Mouse (Mus musculus) left cerebral cortex, postnatal 4 days (tissue): ENCODE measurements at regions not wholly inside any gene's neighbourhood (a gene's known extent, or its start where the extent isn't known, plus 50 kb on each side); places are given as distances from the start of the nearest gene placed in this dataset.
"Not testable (repeated sequence)": the region's sequence is repeated elsewhere in the genome, so short reads cannot be mapped to it uniquely, and the experiment has no call there.

Experiments
- DNase-seq: peaks from one replicate; pipeline ENCODE4 v3.0.0-alpha.2; 2022
- intact Hi-C: fragments of 180-260 bp; cut with DNase I; formaldehyde crosslinking; loops from one replicate; pipeline ENCODE4 v1.15.1; 2025

- DNase-seq = peak; percentile 78
- intact Hi-C loops = no loop called here
Observed at GRCm38 (mm10) chr11:42754481-42755272, 280.9 kb upstream of the Gm9972 start.

- intact Hi-C loops = no loop called here
- DNase-seq = peak; percentile 69
Observed at GRCm38 (mm10) chr11:42755415-42755814, 280.1 kb upstream of the Gm9972 start.

GRCm38 (mm10) chr11:42765213-42765612, 270.3 kb upstream of the Gm9972 start:
- intact Hi-C loops = no loop called here
- no peak for DNase-seq

- DNase-seq = no peak
- intact Hi-C loops = no loop called here
Observed at GRCm38 (mm10) chr11:42775074-42775676, 260.4 kb upstream of the Gm9972 start.

GRCm38 (mm10) chr11:42811487-42811886, 224.1 kb upstream of the Gm9972 start:
- intact Hi-C loops = no loop called here
- no peak for DNase-seq

GRCm38 (mm10) chr11:42815753-42816152, 219.8 kb upstream of the Gm9972 start:
- DNase-seq = no peak
- intact Hi-C loops = no loop called here

- intact Hi-C loops = no loop called here
- DNase-seq = no peak
Observed at GRCm38 (mm10) chr11:42822835-42823234, 212.7 kb upstream of the Gm9972 start.

- intact Hi-C loops = no loop called here
- peak; percentile 14 for DNase-seq
Observed at GRCm38 (mm10) chr11:42845795-42846194, 189.8 kb upstream of the Gm9972 start.

GRCm38 (mm10) chr11:42854411-42854810, 181.1 kb upstream of the Gm9972 start:
- DNase-seq = no peak
- intact Hi-C loops = no loop called here

GRCm38 (mm10) chr11:42857687-42858086, 177.9 kb upstream of the Gm9972 start:
- intact Hi-C loops = no loop called here
- DNase-seq = no peak

- intact Hi-C loops = no loop called here
- no peak for DNase-seq
Observed at GRCm38 (mm10) chr11:42874056-42874455, 161.5 kb upstream of the Gm9972 start.

- no peak for DNase-seq
- intact Hi-C loops = no loop called here
Observed at GRCm38 (mm10) chr11:42900024-42900423, 135.5 kb upstream of the Gm9972 start.

- DNase-seq = no peak
- intact Hi-C loops = no loop called here
Observed at GRCm38 (mm10) chr11:42903459-42904012, 132.0 kb upstream of the Gm9972 start.

GRCm38 (mm10) chr11:42905561-42905960, 130.0 kb upstream of the Gm9972 start:
- intact Hi-C loops = no loop called here
- no peak for DNase-seq

GRCm38 (mm10) chr11:42906020-42906419, 129.5 kb upstream of the Gm9972 start:
- intact Hi-C loops = no loop called here
- DNase-seq = no peak

- intact Hi-C loops = no loop called here
Observed at GRCm38 (mm10) chr11:42916421-42917181, 118.9 kb upstream of the Gm9972 start.

GRCm38 (mm10) chr11:42919221-42919620, 116.3 kb upstream of the Gm9972 start:
- intact Hi-C loops = no loop called here
- DNase-seq = no peak

More at GRCm38 (mm10) chr11:42916421-42917181, 118.9 kb upstream of the Gm9972 start:
- peak; percentile 43 for DNase-seq

GRCm38 (mm10) chr11:42927156-42927555, 108.4 kb upstream of the Gm9972 start:
- intact Hi-C loops = no loop called here
- peak; percentile 85 for DNase-seq

GRCm38 (mm10) chr11:42928916-42929315, 106.6 kb upstream of the Gm9972 start:
- intact Hi-C loops = no loop called here
- peak; percentile 2 for DNase-seq

GRCm38 (mm10) chr11:42939271-42939670, 96.3 kb upstream of the Gm9972 start:
- intact Hi-C loops = not testable (repeated sequence)

GRCm38 (mm10) chr11:42941561-42941960, 94.0 kb upstream of the Gm9972 start:
- DNase-seq = no peak
- intact Hi-C loops = no loop called here

More at GRCm38 (mm10) chr11:42939271-42939670, 96.3 kb upstream of the Gm9972 start:
- DNase-seq = peak; percentile 8
